Mouse (Mus musculus) C2C12 (cell line): ENCODE results near the gene Cd83.

Experiments
- CTCF ChIP-seq: IDR thresholded peaks from one replicate; pipeline ENCODE4 v1.5.1; 2011; ENCODE audit not compliant: control insufficient read depth, insufficient read depth, insufficient read length
- MYOD1 ChIP-seq: IDR thresholded peaks from one replicate; pipeline ENCODE4 v1.6.1; 2011; ENCODE audit warnings: low read depth; ENCODE audit not compliant: control insufficient read depth, insufficient read length
- USF1 ChIP-seq: IDR thresholded peaks from one replicate; pipeline ENCODE4 v1.6.1; 2011; ENCODE audit warnings: low read depth, mild to moderate bottlenecking, control low read depth, moderate library complexity

DNA sequence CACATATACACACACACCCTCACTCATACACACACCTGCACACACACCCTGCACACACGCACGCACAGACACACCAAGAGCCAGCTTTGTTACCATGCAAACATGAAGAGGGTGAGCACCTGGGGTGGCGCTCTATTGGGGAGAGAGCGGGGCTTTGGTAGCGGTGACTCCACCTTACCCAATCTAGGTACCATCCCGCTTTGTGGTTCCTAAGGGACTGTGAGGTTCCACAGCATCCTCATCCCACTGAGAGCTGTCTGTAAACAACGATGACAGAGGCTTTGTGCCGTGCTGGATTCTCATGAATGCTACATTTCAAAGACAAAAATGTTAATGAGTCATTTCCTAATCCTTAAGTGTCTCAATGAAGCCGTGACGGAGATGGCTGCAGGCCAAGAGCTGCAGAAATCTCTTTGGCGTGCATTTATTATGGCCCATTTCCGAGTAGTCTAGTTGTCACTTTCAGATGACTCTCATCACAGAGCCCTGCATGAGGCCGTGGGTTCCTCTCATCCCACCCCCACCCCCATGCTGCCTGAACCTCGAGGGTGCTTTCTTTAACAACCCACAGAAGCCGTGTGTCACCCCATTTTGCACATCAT, 10.5 kb upstream of the Cd83 start:
- TF ChIP-seq CTCF (no peak), USF1 (no peak), MYOD1 (no peak)
